Mouse (Mus musculus) stomach, postnatal 0 days (tissue): ENCODE results near the gene Ndufa3. TPM values are rescaled to one million over a fixed set of nuclear protein-coding genes. Genes with fewer than 3 reads are reported as not detected.
"Not testable (repeated sequence)": the region's sequence is repeated elsewhere in the genome, so short reads cannot be mapped to it uniquely, and the experiment has no call there.

Experiments used
- ATAC-seq: fragments of 200-750 bp; cut with Nextera tagmentation; 2 replicates; pipeline ENCODE4 v1.8.0; 2017; ENCODE audit not compliant: low FRiP score, low TSS enrichment
- DNase-seq: peaks from one replicate; pipeline ENCODE4 v3.0.0-alpha.2; 2016; ENCODE audit warnings: low spot score
- H3K27ac ChIP-seq: fragments of 300-500 bp; sonication (generic); replicated peaks from 2 replicates; pipeline ENCODE4 v1.5.1; 2014; ENCODE audit warnings: mild to moderate bottlenecking, control low read depth
- H3K27me3 ChIP-seq: fragments of 300-500 bp; sonication (generic); 2 replicates; pipeline ENCODE4 v1.6.1; 2014; ENCODE audit warnings: low read length; ENCODE audit not compliant: control insufficient read depth, insufficient read depth
- H3K36me3 ChIP-seq: fragments of 300-500 bp; sonication (generic); 2 replicates; pipeline ENCODE4 v1.6.1; 2014; ENCODE audit warnings: low read length, mixed read lengths; ENCODE audit not compliant: control insufficient read depth, insufficient read depth
- H3K4me1 ChIP-seq: fragments of 300-500 bp; sonication (generic); replicated peaks from 2 replicates; pipeline ENCODE4 v1.6.1; 2014; ENCODE audit warnings: antibody characterized with exemption; ENCODE audit not compliant: control insufficient read depth, insufficient read depth
- H3K4me2 ChIP-seq: fragments of 300-500 bp; sonication (generic); replicated peaks from 2 replicates; pipeline ENCODE4 v1.6.1; 2014; ENCODE audit warnings: low read depth, mild to moderate bottlenecking, control low read depth, moderate library complexity
- H3K4me3 ChIP-seq: fragments of 300-500 bp; sonication (generic); 2 replicates; pipeline ENCODE4 v1.5.1; 2014; ENCODE audit warnings: low read depth, low read length, control low read depth
- H3K9ac ChIP-seq: fragments of 300-500 bp; sonication (generic); 2 replicates; pipeline ENCODE4 v1.6.1; 2014; ENCODE audit warnings: mild to moderate bottlenecking, low read length, control low read depth, mixed read lengths
- H3K9me3 ChIP-seq: fragments of 300-500 bp; sonication (generic); 2 replicates; pipeline ENCODE4 v1.6.1; 2016; ENCODE audit warnings: low read length; ENCODE audit not compliant: control insufficient read depth
- CTCF ChIP-seq: IDR thresholded peaks from 2 replicates; pipeline ENCODE4 v1.5.1; 2016; ENCODE audit warnings: antibody characterized with exemption, low read depth, mild to moderate bottlenecking, moderate library complexity
- EP300 ChIP-seq: optimal IDR thresholded peaks from 2 replicates; pipeline ENCODE3; 2016; ENCODE audit warnings: antibody characterized with exemption
- WGBS: fragments of 180-500 bp; shearing (Covaris S2); extraction: QIAGEN DNeasy Blood & Tissue Kit; methylation state at CpG from one replicate; pipeline ENCODE4 v1.1.7; 2014; 5-methylcytosine and 5-hydroxymethylcytosine counted together
- polyA plus RNA-seq: library from polyadenylated mRNA; unstranded; fragments of >200 nt; fragmentation: Nextera tagmentation; extraction: Ambion mirVana; gene quantifications from 2 replicates; pipeline ENCODE4 v1.2.1, GENCODE M21; 2015

The Ndufa3 gene
- polyA plus RNA-seq, 1 experiment from 2014 or later: 535 TPM

DNA sequence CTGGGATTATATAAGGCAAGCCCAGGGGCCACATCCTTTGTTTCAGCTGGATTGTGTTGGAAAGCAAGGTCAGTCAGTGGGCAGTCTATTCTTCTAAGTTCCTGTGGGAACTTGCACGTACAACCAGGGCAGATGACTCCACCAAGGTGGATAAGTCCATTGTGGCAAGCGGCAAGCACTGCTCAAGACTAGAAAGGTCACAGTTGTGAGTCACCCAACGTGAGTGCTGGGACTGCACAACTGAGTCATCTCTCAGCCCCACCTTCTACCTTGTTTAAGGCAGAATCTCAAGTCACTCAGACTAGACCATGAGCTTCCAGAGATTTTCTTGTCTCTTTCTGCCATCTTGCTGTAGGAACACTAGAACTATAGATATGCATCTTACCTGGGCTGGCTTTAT lies 26.6 kb upstream of the Ndufa3 start:
- Histone ChIP-seq H3K9me3 (no peaks in the 10 kb centered on the region), H3K4me3 (no peak overlapping the region), H3K4me2 (no peak overlapping the region), H3K36me3 (no peaks in the 10 kb centered on the region), H3K9ac (no peak overlapping the region), H3K4me1 (no peaks in the 10 kb centered on the region), H3K27ac (no peak overlapping the region), H3K27me3 (no peaks in the 10 kb centered on the region)
- DNase-seq (no peak), ATAC-seq (peak; percentile 64; the same call in 1 of the 2 replicates)
- 70% methylated on average over 3 of the region's 3 CpGs for WGBS
- TF ChIP-seq EP300 (no peak), CTCF (no peak)

DNA sequence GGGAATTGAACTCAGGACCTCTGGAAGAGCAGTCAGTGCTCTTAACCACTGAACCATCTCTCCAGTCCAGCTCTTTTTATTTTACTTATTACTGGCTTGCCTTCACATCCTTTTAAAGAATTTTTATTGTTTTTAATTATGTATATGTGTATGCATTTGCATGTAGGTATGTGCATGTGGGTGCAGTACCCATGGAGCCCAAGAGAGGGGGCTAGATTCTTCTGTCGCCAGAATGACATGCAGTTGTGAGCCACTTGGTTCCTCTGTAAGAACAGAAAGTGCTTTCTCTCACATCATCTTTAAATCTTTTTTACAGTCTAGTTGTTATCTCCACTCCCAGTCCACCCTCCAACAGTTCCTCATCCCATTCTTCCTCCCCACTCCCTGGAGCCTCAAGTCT lies 25.6 kb upstream of the Ndufa3 start:
- no peak for ATAC-seq
- H3K4me3 ChIP-seq: no peak overlapping the region
- no peak overlapping the region for H3K4me2 ChIP-seq
- no peaks in the 10 kb centered on the region for H3K9me3 ChIP-seq
- H3K9ac ChIP-seq: no peak overlapping the region
- 80% methylated on average over 1 of the region's 1 CpGs for WGBS
- no peaks in the 10 kb centered on the region for H3K4me1 ChIP-seq
- H3K27me3 ChIP-seq: no peaks in the 10 kb centered on the region
- no peaks in the 10 kb centered on the region for H3K36me3 ChIP-seq
- no peak for TF ChIP-seq EP300
- 0 out of 2 replicates have a peak, but pooled peaks have one; percentile 7 for TF ChIP-seq CTCF
- no peak overlapping the region for H3K27ac ChIP-seq
- no peak for DNase-seq

DNA sequence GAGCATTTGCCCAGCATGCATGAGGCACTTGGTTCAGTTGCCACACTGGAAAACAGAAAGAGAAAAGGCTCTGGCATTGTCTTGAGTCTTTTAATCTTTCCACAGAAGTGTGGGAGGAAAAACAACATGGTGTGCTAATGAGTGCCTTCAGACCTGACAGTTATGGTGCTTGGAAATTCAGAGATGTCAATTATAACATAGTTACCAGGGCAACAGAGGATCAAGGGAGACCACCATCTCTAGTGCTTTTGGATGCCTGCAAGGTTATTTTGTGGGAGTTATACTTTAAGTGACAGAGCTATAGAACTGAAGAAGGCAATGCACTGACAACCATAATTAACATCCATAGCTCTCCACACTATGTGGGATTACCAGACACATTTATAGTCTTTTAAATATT lies 23.3 kb upstream of the Ndufa3 start:
- DNase-seq: no peak
- Histone ChIP-seq H3K36me3 (no peaks in the 10 kb centered on the region), H3K27me3 (no peaks in the 10 kb centered on the region), H3K9ac (no peak overlapping the region), H3K27ac (no peak overlapping the region), H3K9me3 (no peaks in the 10 kb centered on the region), H3K4me2 (no peak overlapping the region), H3K4me3 (no peak overlapping the region), H3K4me1 (no peaks in the 10 kb centered on the region)
- ATAC-seq: no peak
- TF ChIP-seq EP300 (no peak), CTCF (no peak)

DNA sequence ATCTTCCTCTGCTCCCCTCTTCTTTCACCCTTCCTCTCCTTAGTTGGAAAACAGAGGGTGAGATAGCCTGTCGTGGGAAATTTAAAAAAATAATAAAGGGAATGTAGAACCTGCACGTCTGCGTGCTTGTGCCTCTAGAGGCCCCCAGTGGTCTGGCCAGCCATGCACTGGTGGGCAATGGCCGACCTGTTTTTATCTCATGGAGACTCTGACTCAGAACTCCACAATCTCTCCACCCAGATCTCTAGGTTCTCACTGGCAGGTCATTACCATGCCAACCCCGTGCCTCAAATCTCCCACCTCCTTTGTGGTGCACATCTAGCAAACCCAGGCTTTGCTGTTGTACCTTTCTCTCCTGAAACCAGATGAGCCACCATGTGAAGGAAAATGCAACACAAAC lies 22.5 kb upstream of the Ndufa3 start:
- H3K9me3 ChIP-seq: no peaks in the 10 kb centered on the region
- no peaks in the 10 kb centered on the region for H3K4me1 ChIP-seq
- peak; percentile 5; the same call in 1 of the 2 replicates for TF ChIP-seq CTCF
- TF ChIP-seq EP300: no peak
- no peak overlapping the region for H3K9ac ChIP-seq
- no peak overlapping the region for H3K4me3 ChIP-seq
- no peak overlapping the region for H3K27ac ChIP-seq
- 13% methylated on average over 5 of the region's 5 CpGs for WGBS
- ATAC-seq (peak; percentile 64; the same call in 1 of the 2 replicates), DNase-seq (no peak)
- no peaks in the 10 kb centered on the region for H3K27me3 ChIP-seq
- H3K4me2 ChIP-seq: peak overlapping the region; percentile 31; the same call in 1 of the 2 replicates
- no peaks in the 10 kb centered on the region for H3K36me3 ChIP-seq

- H3K9ac ChIP-seq: no peak overlapping the region
- H3K4me2 ChIP-seq: peak overlapping the region; percentile 31; the same call in 1 of the 2 replicates
- DNase-seq (peak; percentile 54), ATAC-seq (peak; percentile 76)
- no peaks in the 10 kb centered on the region for H3K9me3 ChIP-seq
- H3K36me3 ChIP-seq: no peaks in the 10 kb centered on the region
- no peaks in the 10 kb centered on the region for H3K4me1 ChIP-seq
- 7% methylated on average over 9 of the region's 9 CpGs for WGBS
- no peaks in the 10 kb centered on the region for H3K27me3 ChIP-seq
- H3K27ac ChIP-seq: no peak overlapping the region
- TF ChIP-seq EP300 (no peak), CTCF (no peak)
- no peak overlapping the region; the same call in 1 of the 2 replicates for H3K4me3 ChIP-seq
Measured at GRCm38 (mm10) chr7:3595146-3595545, 22.0 kb upstream of the Ndufa3 start.

DNA sequence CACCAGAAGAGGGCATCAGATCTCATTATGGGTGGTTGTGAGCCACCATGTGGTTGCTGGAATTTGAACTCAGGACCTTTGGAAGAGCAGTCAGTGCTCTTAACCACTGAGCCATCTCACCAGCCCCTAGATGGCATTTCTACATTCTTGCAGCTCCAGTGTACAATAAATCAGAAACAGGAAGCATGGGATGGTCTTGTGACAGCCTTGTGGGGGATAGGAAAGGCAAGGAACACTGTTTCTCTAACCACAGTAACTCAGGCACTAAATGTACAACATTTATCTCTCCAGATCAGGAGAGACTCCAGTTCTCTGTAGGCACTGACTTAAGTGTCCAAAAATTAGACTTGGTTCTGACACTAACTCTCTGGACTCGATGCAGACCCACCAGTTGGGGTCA lies 19.4 kb upstream of the Ndufa3 start:
- not testable (repeated sequence) for DNase-seq, H3K9me3 ChIP-seq, H3K4me2 ChIP-seq, ATAC-seq, H3K27me3 ChIP-seq, H3K9ac ChIP-seq, H3K4me1 ChIP-seq, H3K27ac ChIP-seq, H3K36me3 ChIP-seq, H3K4me3 ChIP-seq
- 67% methylated on average over 1 of the region's 1 CpGs for WGBS
